Mouse (Mus musculus) kidney, embryonic 15.5 days (tissue): Measurements from ENCODE around the gene Sapcd1. TPM values are rescaled to one million over a fixed set of nuclear protein-coding genes. Genes with fewer than 3 reads are reported as not detected.

Experiments
- ATAC-seq: fragments of 200-750 bp; cut with Nextera tagmentation; replicated peaks from 2 replicates; pipeline ENCODE4 v1.8.0; 2017; ENCODE audit warnings: moderate TSS enrichment; ENCODE audit not compliant: low FRiP score
- H3K27ac ChIP-seq: fragments of 300-500 bp; sonication (generic); 2 replicates; pipeline ENCODE4 v1.5.1; 2015; ENCODE audit warnings: mild to moderate bottlenecking, inconsistent platforms
- H3K27me3 ChIP-seq: fragments of 300-500 bp; sonication (generic); 2 replicates; pipeline ENCODE4 v1.6.1; 2015; ENCODE audit warnings: inconsistent platforms
- H3K36me3 ChIP-seq: fragments of 300-500 bp; sonication (generic); 2 replicates; pipeline ENCODE4 v1.6.1; 2015; ENCODE audit warnings: inconsistent platforms
- H3K4me1 ChIP-seq: fragments of 300-500 bp; sonication (generic); 2 replicates; pipeline ENCODE4 v1.6.1; 2015; ENCODE audit warnings: inconsistent platforms
- H3K4me2 ChIP-seq: fragments of 300-500 bp; sonication (generic); 2 replicates; pipeline ENCODE4 v1.6.1; 2015; ENCODE audit warnings: moderate library complexity, mild to moderate bottlenecking, inconsistent platforms
- H3K4me3 ChIP-seq: fragments of 300-500 bp; sonication (generic); replicated peaks from 2 replicates; pipeline ENCODE4 v1.5.1; 2015; ENCODE audit warnings: mild to moderate bottlenecking, inconsistent platforms
- H3K9ac ChIP-seq: fragments of 300-500 bp; sonication (generic); 2 replicates; pipeline ENCODE4 v1.6.1; 2015; ENCODE audit warnings: mild to moderate bottlenecking, inconsistent platforms
- H3K9me3 ChIP-seq: fragments of 300-500 bp; sonication (generic); replicated peaks from 2 replicates; pipeline ENCODE4 v1.6.1; 2016; ENCODE audit warnings: inconsistent platforms
- WGBS: fragments of 180-500 bp; shearing (Covaris S2); methylation state at CpG from one replicate; pipeline ENCODE4 v1.1.7; 2015; ENCODE audit warnings: mixed read lengths; 5-methylcytosine and 5-hydroxymethylcytosine counted together
- polyA plus RNA-seq: library from polyadenylated mRNA; unstranded; fragments of >200 nt; fragmentation: Nextera tagmentation; extraction: Ambion mirVana; gene quantifications from 2 replicates; pipeline ENCODE4 v1.2.1, GENCODE M21; 2015

The Sapcd1 gene
- polyA plus RNA-seq, 1 experiment from 2014 or later: 6.8 TPM

GRCm38 (mm10) chr17:35022541-35023060 is 5.2 kb downstream of the Sapcd1 start:
- Histone ChIP-seq H3K27ac (peak overlapping the region; percentile 76; the same call in 1 of the 2 replicates), H3K4me2 (no peak overlapping the region), H3K4me1 (peaks cover 43% of the 10 kb centered on the region), H3K9ac (no peak overlapping the region), H3K36me3 (no peaks in the 10 kb centered on the region; the same call in 1 of the 2 replicates), H3K27me3 (no peaks in the 10 kb centered on the region), H3K4me3 (no peak overlapping the region), H3K9me3 (no peaks in the 10 kb centered on the region)
- 92% methylated on average over 8 of the region's 8 CpGs for WGBS
- ATAC-seq: no peak

- Histone ChIP-seq H3K27me3 (no peaks in the 10 kb centered on the region), H3K4me2 (peak overlapping the region; percentile 46; the same call in 1 of the 2 replicates), H3K36me3 (peaks cover 3% of the 10 kb centered on the region), H3K9ac (no peak overlapping the region), H3K4me1 (peaks cover 37% of the 10 kb centered on the region), H3K4me3 (no peak overlapping the region), H3K27ac (peak overlapping the region; percentile 76), H3K9me3 (no peaks in the 10 kb centered on the region)
- 56% methylated on average over 6 of the region's 6 CpGs for WGBS
- ATAC-seq: 0 out of 2 replicates have a peak, but pooled peaks have one; percentile 16
Measured at GRCm38 (mm10) chr17:35021842-35022477, 5.9 kb downstream of the Sapcd1 start.

- Histone ChIP-seq H3K9me3 (no peaks in the 10 kb centered on the region), H3K9ac (peak overlapping the region; percentile 26; the same call in 1 of the 2 replicates), H3K4me1 (peaks cover 41% of the 10 kb centered on the region), H3K4me3 (peak overlapping the region; percentile 10; the same call in 1 of the 2 replicates), H3K27ac (peak overlapping the region; percentile 76), H3K27me3 (no peaks in the 10 kb centered on the region), H3K4me2 (peak overlapping the region; percentile 46), H3K36me3 (peaks cover 10% of the 10 kb centered on the region)
- ATAC-seq: peak; percentile 65
- WGBS: 10% methylated on average over 17 of the region's 17 CpGs
Measured at GRCm38 (mm10) chr17:35021163-35021808, 6.5 kb downstream of the Sapcd1 start.

GRCm38 (mm10) chr17:35020551-35020950 is 7.3 kb downstream of the Sapcd1 start:
- Histone ChIP-seq H3K4me1 (peaks cover 37% of the 10 kb centered on the region), H3K9ac (no peak overlapping the region), H3K9me3 (no peaks in the 10 kb centered on the region), H3K27ac (no peak overlapping the region), H3K4me3 (no peak overlapping the region), H3K36me3 (peaks cover 17% of the 10 kb centered on the region), H3K4me2 (no peak overlapping the region), H3K27me3 (no peaks in the 10 kb centered on the region)
- ATAC-seq: no peak
- whole genome bisulfite sequencing: 88% methylated on average over 8 of the region's 8 CpGs

- Histone ChIP-seq H3K4me3 (no peak overlapping the region), H3K36me3 (peaks cover 23% of the 10 kb centered on the region), H3K9me3 (no peaks in the 10 kb centered on the region), H3K27me3 (no peaks in the 10 kb centered on the region), H3K4me1 (peaks cover 32% of the 10 kb centered on the region), H3K9ac (no peak overlapping the region), H3K27ac (no peak overlapping the region), H3K4me2 (no peak overlapping the region)
- WGBS: 71% methylated on average over 11 of the region's 11 CpGs
- no peak for ATAC-seq
Measured at GRCm38 (mm10) chr17:35019894-35020293, 7.9 kb downstream of the Sapcd1 start.

GRCm38 (mm10) chr17:35018171-35018570 is 9.6 kb downstream of the Sapcd1 start:
- Histone ChIP-seq H3K4me3 (no peak overlapping the region), H3K27ac (no peak overlapping the region), H3K4me1 (peaks cover 19% of the 10 kb centered on the region), H3K4me2 (no peak overlapping the region), H3K36me3 (peaks cover 41% of the 10 kb centered on the region), H3K9me3 (no peaks in the 10 kb centered on the region), H3K27me3 (no peaks in the 10 kb centered on the region), H3K9ac (no peak overlapping the region)
- WGBS: 84% methylated on average over 3 of the region's 3 CpGs
- ATAC-seq: no peak

- H3K4me1 ChIP-seq: peaks cover 19% of the 10 kb centered on the region
- no peaks in the 10 kb centered on the region for H3K27me3 ChIP-seq
- 71% methylated on average over 14 of the region's 14 CpGs for WGBS
- no peak overlapping the region for H3K4me3 ChIP-seq
- H3K4me2 ChIP-seq: no peak overlapping the region
- no peak overlapping the region for H3K9ac ChIP-seq
- no peak for ATAC-seq
- no peak overlapping the region for H3K27ac ChIP-seq
- no peaks in the 10 kb centered on the region for H3K9me3 ChIP-seq
- H3K36me3 ChIP-seq: peaks cover 46% of the 10 kb centered on the region
Measured at GRCm38 (mm10) chr17:35017706-35018030, 10.1 kb downstream of the Sapcd1 start.

GRCm38 (mm10) chr17:35016791-35017705 is 10.8 kb downstream of the Sapcd1 start:
- Histone ChIP-seq H3K4me2 (no peak overlapping the region), H3K27ac (peak overlapping the region; percentile 32; the same call in 1 of the 2 replicates), H3K36me3 (peaks cover 52% of the 10 kb centered on the region), H3K9me3 (no peaks in the 10 kb centered on the region), H3K4me1 (peaks cover 19% of the 10 kb centered on the region), H3K27me3 (no peaks in the 10 kb centered on the region), H3K4me3 (no peak overlapping the region), H3K9ac (no peak overlapping the region)
- ATAC-seq: no peak
- 77% methylated on average over 10 of the region's 10 CpGs for WGBS

- H3K4me3 ChIP-seq: no peak within 1 kb of the TSS
- peak within 1 kb of the TSS; percentile 32 for H3K27ac ChIP-seq
- H3K9ac ChIP-seq: no peak within 1 kb of the TSS
- no peaks in the 10 kb centered on the region for H3K9me3 ChIP-seq
- peaks cover 59% of the 10 kb centered on the region for H3K36me3 ChIP-seq
- 67% methylated on average over 12 of the region's 12 CpGs for WGBS
- H3K27me3 ChIP-seq: no peaks in the 10 kb centered on the region
- ATAC-seq: peak; percentile 22; the same call in 1 of the 2 replicates
- peaks cover 16% of the 10 kb centered on the region for H3K4me1 ChIP-seq
- H3K4me2 ChIP-seq: no peak within 1 kb of the TSS
Measured at GRCm38 (mm10) chr17:35016376-35016775, 11.4 kb downstream of the Sapcd1 start, which contains the start of gene Vwa7. Gene Vwa7, plus strand, starts transcription at chr17:35016579.

GRCm38 (mm10) chr17:35015296-35015695 is 12.5 kb downstream of the Sapcd1 start:
- ATAC-seq: no peak

GRCm38 (mm10) chr17:35013221-35013620 is 14.6 kb downstream of the Sapcd1 start:
- Histone ChIP-seq H3K4me1 (peaks cover 10% of the 10 kb centered on the region), H3K9me3 (no peaks in the 10 kb centered on the region), H3K4me2 (no peak overlapping the region), H3K4me3 (no peak overlapping the region), H3K9ac (no peak overlapping the region), H3K27ac (no peak overlapping the region), H3K36me3 (peaks cover 90% of the 10 kb centered on the region), H3K27me3 (no peaks in the 10 kb centered on the region)
- no peak for ATAC-seq
- 78% methylated on average over 6 of the region's 6 CpGs for WGBS

More at GRCm38 (mm10) chr17:35015296-35015695, 12.5 kb downstream of the Sapcd1 start:
- WGBS: 93% methylated on average over 16 of the region's 16 CpGs
- no peak overlapping the region for H3K4me2 ChIP-seq
- H3K4me3 ChIP-seq: no peak overlapping the region
- no peaks in the 10 kb centered on the region for H3K9me3 ChIP-seq
- peaks cover 10% of the 10 kb centered on the region for H3K4me1 ChIP-seq
- H3K27me3 ChIP-seq: no peaks in the 10 kb centered on the region
- no peak overlapping the region for H3K27ac ChIP-seq
- H3K36me3 ChIP-seq: peaks cover 69% of the 10 kb centered on the region
- H3K9ac ChIP-seq: no peak overlapping the region
